Mouse (Mus musculus): ENCODE measurements around the gene Cdkal1. TPM values are rescaled to one million over a fixed set of nuclear protein-coding genes. Genes with fewer than 3 reads are reported as not detected.

Cdkal1 gene
- 2.2 and 2.8 TPM in 2 replicates for polyA plus RNA-seq (2012; rRNA removed)

DNA sequence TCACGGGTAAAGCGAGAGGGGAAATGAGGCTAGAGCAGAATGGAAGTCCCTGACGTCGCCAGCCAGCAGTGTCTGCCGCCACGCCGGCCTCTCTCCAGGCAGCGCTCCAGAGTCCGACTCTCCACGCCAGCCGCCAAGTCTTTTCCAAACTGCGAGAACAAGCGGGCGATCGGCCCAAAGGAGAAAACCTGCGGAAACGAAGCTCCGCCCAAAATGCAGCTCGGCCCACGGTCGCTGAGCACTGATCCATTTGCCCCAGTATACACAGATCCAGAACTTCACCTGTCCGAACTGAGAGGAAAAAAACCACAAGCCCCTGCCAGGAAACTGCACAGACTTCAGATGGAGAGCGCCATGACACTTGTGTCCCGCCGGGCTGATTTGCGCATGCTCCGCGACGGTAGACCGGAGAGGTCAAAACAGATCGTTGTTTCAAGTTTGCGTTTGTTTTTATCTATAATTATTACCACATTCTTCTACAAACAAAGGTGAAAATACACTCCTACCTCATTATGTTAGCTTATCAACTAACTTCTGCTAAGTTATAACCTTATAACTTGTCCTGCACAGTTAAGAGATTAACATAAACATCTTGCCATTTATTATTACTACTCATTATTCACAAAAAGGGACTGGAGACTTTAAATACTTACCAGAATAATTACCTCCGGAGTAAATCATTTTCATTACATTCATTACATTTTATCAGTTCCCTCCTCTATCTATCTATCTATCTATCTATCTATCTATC lies at the start of gene Cdkal1:
Gene Cdkal1, minus strand, starts transcription at position 394 of the 751 bp plus-strand sequence.

Other genes with a start within 250 kb of the Cdkal1 start
- gene E2f3, start 130.4 kb upstream of the Cdkal1 start, polyA plus RNA-seq (2012; rRNA removed) = 3.9 and 4.3 TPM in 2 replicates

Measured in liver, embryonic 18 days (tissue).